Comparison of ENCODE assay signal across 17 mouse cellular contexts in the genomic region with DNA sequence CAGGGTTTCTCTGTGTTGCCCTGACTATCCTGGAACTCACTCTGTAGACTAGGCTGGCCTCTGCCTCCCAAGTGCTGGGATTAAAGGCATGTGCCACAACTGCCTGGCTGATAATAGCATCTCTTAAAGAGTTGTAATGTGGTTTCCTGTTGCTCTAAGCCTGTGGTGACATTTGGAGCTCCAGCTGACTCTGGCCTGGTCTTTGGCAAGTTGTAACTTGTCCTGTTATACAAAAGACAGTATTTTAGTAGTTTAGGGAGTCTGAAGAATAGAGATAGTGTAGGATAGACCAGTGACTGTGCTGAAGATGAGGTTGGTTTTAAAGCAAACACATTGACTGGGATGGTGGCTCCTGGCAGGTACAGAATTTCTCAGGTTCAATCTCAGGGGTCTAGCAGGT.
"Had no signal": no experiment of that assay in that cellular context is flagged by ENCODE, and none has a peak within 500 bp of the region (broad histone marks: within the 10 kb centered on the region; RNA-seq: fewer than 3 reads in every experiment).

No protein-coding gene starts in this region.

- H3K27ac ChIP-seq: lung, embryonic 15.5 days; macrophage; midbrain, embryonic 13.5 days; midbrain, embryonic 15.5 days; neural tube, embryonic 12.5 days; stomach, embryonic 15.5 days; stomach, postnatal 0 days had no signal

- ATAC-seq: lung, postnatal 0 days; midbrain, embryonic 13.5 days; midbrain, embryonic 15.5 days had no signal

- H3K4me2 ChIP-seq: lung, embryonic 15.5 days; midbrain, embryonic 11.5 days; midbrain, embryonic 13.5 days; midbrain, embryonic 15.5 days; neural tube, embryonic 12.5 days; stomach, embryonic 15.5 days had no signal

- H3K9ac ChIP-seq: lung, embryonic 15.5 days; midbrain, embryonic 13.5 days; midbrain, embryonic 15.5 days; neural tube, embryonic 12.5 days; stomach, embryonic 15.5 days had no signal

- H3K9me3 ChIP-seq: lung, embryonic 15.5 days; megakaryocyte, embryonic 14.5 days; midbrain, embryonic 13.5 days; midbrain, embryonic 15.5 days; neural tube, embryonic 12.5 days; stomach, embryonic 15.5 days had no signal

- H3K4me3 ChIP-seq: lung, embryonic 15.5 days; megakaryocyte, embryonic 14.5 days; midbrain, embryonic 13.5 days; midbrain, embryonic 15.5 days; neural tube, embryonic 12.5 days; stomach, embryonic 15.5 days had no signal

- H3K27me3 ChIP-seq: lung, embryonic 15.5 days; megakaryocyte, embryonic 14.5 days; midbrain, embryonic 13.5 days; midbrain, embryonic 15.5 days; neural tube, embryonic 12.5 days; stomach, embryonic 15.5 days had no signal

- DNase-seq: lung, adult 2 months; lung, postnatal 14 days; lung, postnatal 36 days; right cerebral cortex, postnatal 14 days; thymus, adult 2 months; thymus, postnatal 25 days; thymus, postnatal 4 days had no signal

- H3K4me1 ChIP-seq: lung, embryonic 15.5 days; midbrain, embryonic 13.5 days; midbrain, embryonic 15.5 days; neural tube, embryonic 12.5 days; stomach, embryonic 15.5 days had no signal

- H3K36me3 ChIP-seq: lung, embryonic 15.5 days; midbrain, embryonic 15.5 days; stomach, embryonic 15.5 days had no signal
